Mouse (Mus musculus): ENCODE data around the gene Aff3. TPM values are rescaled to one million over a fixed set of nuclear protein-coding genes. Genes with fewer than 3 reads are reported as not detected.

Gene Aff3
- polyA plus RNA-seq (2015; fragmentation: Nextera tagmentation; extraction: Ambion mirVana) = 10.7 and 12.7 TPM in 2 replicates

- Histone ChIP-seq H3K9me3 (no peaks in the 10 kb centered on the region), H3K27me3 (no peaks in the 10 kb centered on the region), H3K4me3 (replicated peaks) (no peak within 1 kb of the TSS), H3K27ac (no peak within 1 kb of the TSS), H3K36me3 (no peaks in the 10 kb centered on the region), H3K4me1 (replicated peaks) (no peaks in the 10 kb centered on the region), H3K4me2 (replicated peaks) (no peak within 1 kb of the TSS), H3K9ac (replicated peaks) (no peak within 1 kb of the TSS)
- 95% methylated on average over 13 of the region's 13 CpGs for WGBS
- ATAC-seq = no peak
Observed at GRCm38 (mm10) chr1:38664777-38665176, at the start of gene Aff3. Gene Aff3, minus strand, starts transcription at chr1:38664955.

- no peak for ATAC-seq
- no peak overlapping the region for H3K9ac ChIP-seq (replicated peaks)
- H3K4me3 ChIP-seq (replicated peaks) = no peak overlapping the region
- no peak overlapping the region for H3K4me2 ChIP-seq (replicated peaks)
- H3K4me1 ChIP-seq (replicated peaks) = peaks cover 4% of the 10 kb centered on the region; the same call in 1 of the 2 replicates
- WGBS = 72% methylated on average over 6 of the region's 6 CpGs
- no peaks in the 10 kb centered on the region for H3K27me3 ChIP-seq
- H3K9me3 ChIP-seq = no peaks in the 10 kb centered on the region
- no peaks in the 10 kb centered on the region for H3K36me3 ChIP-seq
- no peak overlapping the region for H3K27ac ChIP-seq
Observed at GRCm38 (mm10) chr1:38700646-38701045, 35.9 kb upstream of the Aff3 start.

GRCm38 (mm10) chr1:38699244-38699643 is 34.5 kb upstream of the Aff3 start:
- H3K4me1 ChIP-seq (replicated peaks) = peaks cover 4% of the 10 kb centered on the region; the same call in 1 of the 2 replicates
- no peaks in the 10 kb centered on the region for H3K9me3 ChIP-seq
- ATAC-seq = no peak
- H3K36me3 ChIP-seq = no peaks in the 10 kb centered on the region
- no peak overlapping the region for H3K4me3 ChIP-seq (replicated peaks)
- no peaks in the 10 kb centered on the region for H3K27me3 ChIP-seq
- H3K9ac ChIP-seq (replicated peaks) = no peak overlapping the region
- H3K27ac ChIP-seq = no peak overlapping the region
- 93% methylated on average over 10 of the region's 10 CpGs for WGBS
- no peak overlapping the region for H3K4me2 ChIP-seq (replicated peaks)

GRCm38 (mm10) chr1:38695812-38696681 is 31.3 kb upstream of the Aff3 start:
- Histone ChIP-seq H3K4me1 (replicated peaks) (peaks cover 4% of the 10 kb centered on the region; the same call in 1 of the 2 replicates), H3K9ac (replicated peaks) (no peak overlapping the region), H3K9me3 (no peaks in the 10 kb centered on the region), H3K4me2 (replicated peaks) (no peak overlapping the region), H3K27ac (0 out of 2 replicates have a peak overlapping the region, but pooled peaks have one; percentile 14), H3K36me3 (no peaks in the 10 kb centered on the region), H3K27me3 (no peaks in the 10 kb centered on the region), H3K4me3 (replicated peaks) (no peak overlapping the region)
- no peak for ATAC-seq
- 54% methylated on average over 15 of the region's 15 CpGs for WGBS

- H3K4me2 ChIP-seq (replicated peaks) = no peak overlapping the region
- no peaks in the 10 kb centered on the region for H3K27me3 ChIP-seq
- ATAC-seq = no peak
- H3K4me3 ChIP-seq (replicated peaks) = no peak overlapping the region
- no peak overlapping the region for H3K27ac ChIP-seq
- 84% methylated on average over 2 of the region's 2 CpGs for WGBS
- no peaks in the 10 kb centered on the region for H3K9me3 ChIP-seq
- no peak overlapping the region for H3K9ac ChIP-seq (replicated peaks)
- peaks cover 4% of the 10 kb centered on the region; the same call in 1 of the 2 replicates for H3K4me1 ChIP-seq (replicated peaks)
- no peaks in the 10 kb centered on the region for H3K36me3 ChIP-seq
Observed at GRCm38 (mm10) chr1:38695089-38695811, 30.5 kb upstream of the Aff3 start.

GRCm38 (mm10) chr1:38694142-38694541 is 29.4 kb upstream of the Aff3 start:
- H3K27me3 ChIP-seq = no peaks in the 10 kb centered on the region
- H3K4me3 ChIP-seq (replicated peaks) = no peak overlapping the region
- ATAC-seq = no peak
- 60% methylated on average over 5 of the region's 5 CpGs for WGBS
- no peaks in the 10 kb centered on the region for H3K9me3 ChIP-seq
- H3K36me3 ChIP-seq = no peaks in the 10 kb centered on the region
- no peak overlapping the region for H3K9ac ChIP-seq (replicated peaks)
- no peak overlapping the region for H3K4me2 ChIP-seq (replicated peaks)
- no peak overlapping the region for H3K27ac ChIP-seq
- H3K4me1 ChIP-seq (replicated peaks) = peaks cover 4% of the 10 kb centered on the region; the same call in 1 of the 2 replicates

- ATAC-seq = no peak
- no peaks in the 10 kb centered on the region for H3K27me3 ChIP-seq
Observed at GRCm38 (mm10) chr1:38690471-38690870, 25.7 kb upstream of the Aff3 start.

GRCm38 (mm10) chr1:38688216-38688615 is 23.5 kb upstream of the Aff3 start:
- no peaks in the 10 kb centered on the region for H3K36me3 ChIP-seq
- H3K9ac ChIP-seq (replicated peaks) = no peak overlapping the region
- no peaks in the 10 kb centered on the region for H3K27me3 ChIP-seq
- H3K27ac ChIP-seq = no peak overlapping the region
- no peaks in the 10 kb centered on the region for H3K4me1 ChIP-seq (replicated peaks)
- 51% methylated on average over 5 of the region's 5 CpGs for WGBS
- H3K4me2 ChIP-seq (replicated peaks) = no peak overlapping the region
- ATAC-seq = no peak
- no peaks in the 10 kb centered on the region for H3K9me3 ChIP-seq
- H3K4me3 ChIP-seq (replicated peaks) = no peak overlapping the region

More at GRCm38 (mm10) chr1:38690471-38690870, 25.7 kb upstream of the Aff3 start:
- Histone ChIP-seq H3K4me3 (replicated peaks) (no peak overlapping the region), H3K4me2 (replicated peaks) (no peak overlapping the region), H3K9me3 (no peaks in the 10 kb centered on the region), H3K27ac (no peak overlapping the region), H3K36me3 (no peaks in the 10 kb centered on the region), H3K9ac (replicated peaks) (no peak overlapping the region), H3K4me1 (replicated peaks) (no peaks in the 10 kb centered on the region)
- WGBS = 84% methylated on average over 6 of the region's 6 CpGs

GRCm38 (mm10) chr1:38685706-38686105 is 21.0 kb upstream of the Aff3 start:
- H3K4me3 ChIP-seq (replicated peaks) = no peak overlapping the region
- H3K36me3 ChIP-seq = no peaks in the 10 kb centered on the region
- no peak overlapping the region for H3K27ac ChIP-seq
- WGBS = 93% methylated on average over 5 of the region's 5 CpGs
- H3K9me3 ChIP-seq = no peaks in the 10 kb centered on the region
- no peak overlapping the region for H3K4me2 ChIP-seq (replicated peaks)
- no peaks in the 10 kb centered on the region for H3K27me3 ChIP-seq
- H3K4me1 ChIP-seq (replicated peaks) = no peaks in the 10 kb centered on the region
- no peak overlapping the region for H3K9ac ChIP-seq (replicated peaks)
- no peak for ATAC-seq

- H3K4me3 ChIP-seq (replicated peaks) = no peak overlapping the region
- no peaks in the 10 kb centered on the region for H3K4me1 ChIP-seq (replicated peaks)
- no peaks in the 10 kb centered on the region for H3K36me3 ChIP-seq
- H3K4me2 ChIP-seq (replicated peaks) = no peak overlapping the region
- no peak overlapping the region for H3K9ac ChIP-seq (replicated peaks)
- H3K27me3 ChIP-seq = no peaks in the 10 kb centered on the region
- no peaks in the 10 kb centered on the region for H3K9me3 ChIP-seq
- 90% methylated on average over 10 of the region's 10 CpGs for WGBS
- H3K27ac ChIP-seq = no peak overlapping the region
- ATAC-seq = no peak
Observed at GRCm38 (mm10) chr1:38683158-38683721, 18.5 kb upstream of the Aff3 start.

- Histone ChIP-seq H3K4me2 (replicated peaks) (no peak overlapping the region), H3K27me3 (no peaks in the 10 kb centered on the region), H3K4me1 (replicated peaks) (no peaks in the 10 kb centered on the region), H3K4me3 (replicated peaks) (no peak overlapping the region), H3K27ac (no peak overlapping the region), H3K9ac (replicated peaks) (no peak overlapping the region), H3K36me3 (no peaks in the 10 kb centered on the region), H3K9me3 (no peaks in the 10 kb centered on the region; the same call in 1 of the 2 replicates)
- no peak for ATAC-seq
- WGBS = 89% methylated on average over 8 of the region's 8 CpGs
Observed at GRCm38 (mm10) chr1:38679890-38680289, 15.1 kb upstream of the Aff3 start.

- 89% methylated on average over 3 of the region's 3 CpGs for WGBS
- Histone ChIP-seq H3K4me1 (replicated peaks) (no peaks in the 10 kb centered on the region; the same call in 1 of the 2 replicates), H3K36me3 (no peaks in the 10 kb centered on the region), H3K9ac (replicated peaks) (no peak overlapping the region), H3K4me3 (replicated peaks) (no peak overlapping the region), H3K4me2 (replicated peaks) (no peak overlapping the region), H3K27ac (no peak overlapping the region), H3K27me3 (no peaks in the 10 kb centered on the region), H3K9me3 (no peaks in the 10 kb centered on the region; the same call in 1 of the 2 replicates)
- no peak for ATAC-seq
Observed at GRCm38 (mm10) chr1:38671756-38672155, 7.0 kb upstream of the Aff3 start.

All from midbrain, embryonic 13.5 days (tissue).